Mouse (Mus musculus): ENCODE data around the gene 1700012B07Rik. TPM values are rescaled to one million over a fixed set of nuclear protein-coding genes. Genes with fewer than 3 reads are reported as not detected.

1700012B07Rik gene
- total RNA-seq, 2 experiments from 2014 or later: not detected

DNA sequence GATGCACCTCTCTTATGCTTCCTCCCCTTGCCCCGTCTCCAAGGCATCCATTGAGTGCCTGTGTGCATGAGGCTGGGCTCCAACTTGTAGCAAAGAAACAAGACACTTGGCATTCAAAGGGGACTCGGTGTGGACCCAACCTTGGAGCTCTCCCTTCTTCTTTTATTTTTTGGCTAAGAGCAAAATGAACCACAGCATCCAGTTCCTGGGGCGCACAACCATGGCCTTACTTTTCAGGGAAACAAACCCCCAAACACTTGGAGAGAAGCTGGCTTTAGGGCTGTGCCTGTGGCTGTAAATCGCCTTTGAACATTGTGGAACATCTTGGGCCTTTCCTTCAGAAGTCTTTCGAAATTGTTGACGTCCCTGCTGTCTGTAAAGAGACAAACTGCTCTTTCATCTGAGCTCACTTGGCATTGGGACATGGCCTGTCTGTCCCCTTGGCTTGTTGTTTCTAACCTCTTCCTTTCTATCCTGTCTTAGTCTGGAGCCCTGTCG, 73.7 kb downstream of the 1700012B07Rik start:
- no peak for ATAC-seq (replicated peaks; ENCODE audit: poor library complexity)

GRCm38 (mm10) chr11:109751636-109752603, 75.9 kb downstream of the 1700012B07Rik start:
- ATAC-seq (replicated peaks; ENCODE audit: poor library complexity): no peak

- no peak for ATAC-seq (replicated peaks; ENCODE audit: poor library complexity)
Measured at GRCm38 (mm10) chr11:109745210-109745609, 82.6 kb downstream of the 1700012B07Rik start.

DNA sequence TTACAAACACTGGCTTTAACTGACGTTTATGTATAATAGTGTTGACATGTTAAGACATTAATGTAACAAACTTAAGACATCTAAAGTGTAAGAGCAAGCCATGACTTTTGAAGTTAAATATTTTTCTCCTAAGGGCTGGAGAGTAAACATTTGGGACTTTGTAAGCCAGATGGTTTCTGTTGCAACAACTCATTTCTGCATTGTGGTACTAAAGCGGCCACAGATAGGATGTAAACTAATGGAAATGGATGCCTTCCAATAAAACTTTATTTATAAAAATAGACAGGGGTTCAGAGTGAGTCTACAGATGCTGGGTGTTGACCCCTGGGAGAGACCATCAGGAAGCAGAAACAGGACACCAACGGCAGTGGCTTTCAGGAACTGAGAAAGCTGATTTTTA, 89.9 kb downstream of the 1700012B07Rik start:
- peak; percentile 23; the same call in 1 of the 2 replicates for ATAC-seq (replicated peaks; ENCODE audit: poor library complexity)

Other genes with a start within 250 kb of the 1700012B07Rik start
- 7.4 and 8.8 TPM in 2 replicates for gene Wipi1, start 216.1 kb downstream of the 1700012B07Rik start, total RNA-seq (2015)
- 6.4 and 6.9 TPM in 2 replicates for gene Wipi1, start 216.1 kb downstream of the 1700012B07Rik start, total RNA-seq (2017)
- 94.1 and 104 TPM in 2 replicates for gene Prkar1a, start 178.6 kb downstream of the 1700012B07Rik start, total RNA-seq (2015)
- 59.8 and 77.3 TPM in 2 replicates for gene Prkar1a, start 178.6 kb downstream of the 1700012B07Rik start, total RNA-seq (2017)
- not detected in 2 replicates for gene Fam20a, start 105.8 kb downstream of the 1700012B07Rik start, total RNA-seq (2015)
- gene Fam20a, start 105.8 kb downstream of the 1700012B07Rik start, total RNA-seq (2017): not detected in 2 replicates
- 0.10 and 0.20 TPM in 2 replicates for gene Abca8b, start 167.8 kb upstream of the 1700012B07Rik start, total RNA-seq (2015)
- gene Abca8b, start 167.8 kb upstream of the 1700012B07Rik start, total RNA-seq (2017): 0.04 TPM in 1 of 2 replicates, not detected in the other

All from megakaryocyte progenitor cell, adult 5-6 weeks (primary cell).